Mouse (Mus musculus) mesoderm, embryonic 11.5 days (tissue): ENCODE measurements at regions not wholly inside any gene's neighbourhood (a gene's known extent, or its start where the extent isn't known, plus 50 kb on each side); places are given as distances from the start of the nearest gene placed in this dataset.

Source experiments
- DNase-seq: peaks from one replicate; pipeline ENCODE4 v3.0.0-alpha.2; 2012; ENCODE audit warnings: low read depth, low spot score

- peak; percentile 81 for DNase-seq
Observed at GRCm38 (mm10) chr2:103848923-103849700, 51.7 kb upstream of the Caprin1 start.

- no peak for DNase-seq
Observed at GRCm38 (mm10) chr2:103849766-103850530, 52.5 kb upstream of the Caprin1 start.

GRCm38 (mm10) chr2:103850531-103850816, 53.0 kb upstream of the Caprin1 start:
- DNase-seq: no peak

- no peak for DNase-seq
Observed at GRCm38 (mm10) chr2:103851171-103851570, 53.7 kb upstream of the Caprin1 start.

- DNase-seq: no peak
Observed at GRCm38 (mm10) chr2:103861226-103861625, 63.8 kb upstream of the Caprin1 start.

- no peak for DNase-seq
Observed at GRCm38 (mm10) chr2:103864254-103864653, 66.8 kb upstream of the Caprin1 start.

GRCm38 (mm10) chr2:103865319-103866171, 68.1 kb upstream of the Caprin1 start:
- DNase-seq: peak; percentile 61

- DNase-seq: no peak
Observed at GRCm38 (mm10) chr2:103867241-103867957, 70.0 kb upstream of the Caprin1 start.

- no peak for DNase-seq
Observed at GRCm38 (mm10) chr2:103867958-103868330, 70.5 kb upstream of the Caprin1 start.

GRCm38 (mm10) chr2:103868655-103869054, 71.2 kb upstream of the Caprin1 start:
- DNase-seq: no peak

GRCm38 (mm10) chr2:103871522-103872276, 74.2 kb upstream of the Caprin1 start:
- peak; percentile 80 for DNase-seq

- DNase-seq: no peak
Observed at GRCm38 (mm10) chr2:103872277-103872636, 74.8 kb upstream of the Caprin1 start.

GRCm38 (mm10) chr2:103873381-103873780, 75.9 kb upstream of the Caprin1 start:
- DNase-seq: no peak

GRCm38 (mm10) chr2:103874466-103874865, 77.0 kb upstream of the Caprin1 start:
- DNase-seq: no peak

GRCm38 (mm10) chr2:103875754-103876153, 78.3 kb upstream of the Caprin1 start:
- DNase-seq: no peak

- DNase-seq: no peak
Observed at GRCm38 (mm10) chr2:103876236-103876635, 78.8 kb upstream of the Caprin1 start.

GRCm38 (mm10) chr2:103881026-103881763, 76.6 kb upstream of the Lmo2 start:
- no peak for DNase-seq

- DNase-seq: no peak
Observed at GRCm38 (mm10) chr2:103884926-103885325, 72.9 kb upstream of the Lmo2 start.

- DNase-seq: no peak
Observed at GRCm38 (mm10) chr2:103888023-103888422, 69.8 kb upstream of the Lmo2 start.

GRCm38 (mm10) chr2:103891240-103891767, 66.5 kb upstream of the Lmo2 start:
- peak; percentile 44 for DNase-seq
